Mouse (Mus musculus) ovary, postnatal 10 days (tissue): ENCODE data around the gene Asb4.

ENCODE experiments used
- DNase-seq: peaks from one replicate; pipeline ENCODE4 v3.0.0; 2022; ENCODE audit warnings: low spot score

Asb4 gene

DNA sequence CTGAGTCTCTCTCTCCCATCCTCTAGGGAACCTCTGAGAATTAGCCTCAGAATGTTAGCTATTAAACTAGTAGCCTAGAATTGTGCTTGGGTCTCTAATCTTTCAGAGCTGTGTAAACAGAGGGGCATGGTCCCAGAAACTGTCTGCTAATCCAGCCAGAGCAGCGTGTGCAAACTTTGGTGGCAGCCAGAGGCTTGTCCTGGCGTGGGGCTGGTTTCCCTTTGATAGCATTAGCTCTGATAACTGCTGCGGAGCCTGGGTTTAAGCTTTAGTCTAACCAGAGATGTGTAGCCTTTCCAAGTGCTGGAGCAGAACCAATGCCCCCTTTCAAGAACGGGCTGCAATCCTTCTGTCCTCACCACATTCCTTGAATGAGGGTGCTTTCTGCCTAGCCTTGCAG, 11.8 kb downstream of the Asb4 start:
- no peak for DNase-seq

GRCm38 (mm10) chr6:5396797-5397196, 13.6 kb downstream of the Asb4 start:
- DNase-seq, result no peak

- DNase-seq, result no peak
Observed at GRCm38 (mm10) chr6:5401394-5401793, 18.2 kb downstream of the Asb4 start.

- no peak for DNase-seq
Observed at GRCm38 (mm10) chr6:5403095-5403815, 20.1 kb downstream of the Asb4 start.

DNA sequence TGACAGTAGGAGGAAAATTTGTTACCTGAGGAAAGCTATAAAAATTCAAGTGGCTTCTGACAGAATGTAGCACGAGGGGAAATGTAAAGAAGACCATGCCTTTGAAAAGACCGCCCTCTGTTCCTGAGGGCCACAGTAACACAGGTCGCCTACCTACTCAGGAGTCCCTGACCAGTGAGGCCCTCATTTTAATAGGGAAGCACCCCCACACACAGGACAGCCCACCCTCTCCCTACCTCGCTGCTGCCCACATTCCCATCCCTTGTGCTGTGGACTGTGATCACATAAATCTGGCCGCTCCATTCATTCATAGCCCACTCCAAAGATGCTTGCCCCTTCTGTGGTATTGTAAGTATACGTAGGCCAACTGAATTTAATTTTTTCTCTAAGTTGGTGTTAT, 20.8 kb downstream of the Asb4 start:
- DNase-seq, result no peak

- no peak for DNase-seq
Observed at GRCm38 (mm10) chr6:5408451-5409177, 25.4 kb downstream of the Asb4 start.

DNA sequence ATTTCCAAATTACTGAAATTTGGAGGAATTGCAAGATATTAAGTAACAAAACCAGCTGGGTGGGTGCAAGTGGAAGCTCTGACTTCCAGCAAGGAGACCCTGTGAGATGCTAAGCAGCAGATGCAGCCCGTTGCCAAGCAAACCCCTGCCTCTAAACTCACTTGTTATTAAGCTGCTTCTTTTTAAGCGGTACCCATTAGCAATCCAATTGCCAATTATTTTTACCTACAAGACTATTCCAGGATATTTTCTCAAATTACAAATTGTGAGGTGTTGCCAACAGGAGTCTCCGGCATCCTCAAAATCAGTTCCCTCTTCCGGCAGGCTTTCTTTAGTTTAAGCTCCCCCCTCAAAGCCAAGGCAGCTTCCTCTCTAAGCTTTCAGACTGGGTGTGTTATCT, 26.5 kb downstream of the Asb4 start:
- DNase-seq, result no peak

DNA sequence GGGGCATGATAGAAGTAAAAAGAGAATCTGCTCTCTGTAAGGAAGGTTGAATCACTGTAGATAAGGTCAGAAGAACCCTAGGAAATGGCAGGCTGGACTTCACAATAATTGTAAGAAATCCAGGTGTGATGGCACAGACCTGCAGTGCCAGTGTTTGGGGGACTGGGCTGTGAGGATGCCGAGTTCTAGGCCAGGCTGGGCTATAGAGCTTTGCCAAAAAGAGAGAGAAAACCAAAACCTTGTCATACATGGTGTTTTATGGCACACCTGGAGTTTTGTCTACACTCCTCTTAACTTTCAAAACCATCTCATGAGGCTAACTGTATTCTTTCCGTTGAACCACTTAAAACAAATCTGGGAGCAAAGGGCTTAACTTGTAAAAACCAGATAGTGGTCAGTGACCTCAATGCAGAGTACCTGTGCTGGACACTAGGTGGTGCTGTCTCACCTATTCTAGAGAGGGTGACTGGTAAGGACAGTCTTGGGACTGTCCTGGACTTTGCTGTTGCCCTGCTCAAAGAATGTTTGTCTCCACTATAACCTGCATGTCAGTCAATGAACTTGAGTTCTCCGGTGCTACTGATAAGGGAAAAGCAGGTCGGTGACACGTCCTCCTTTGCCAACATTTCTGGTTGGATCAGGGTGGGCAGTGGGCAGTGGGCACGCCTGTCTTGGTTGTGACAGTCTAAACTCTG, 27.7 kb downstream of the Asb4 start:
- peak; percentile 39 for DNase-seq

GRCm38 (mm10) chr6:5413282-5413681, 30.1 kb downstream of the Asb4 start:
- no peak for DNase-seq

GRCm38 (mm10) chr6:5421442-5421841, 38.3 kb downstream of the Asb4 start:
- DNase-seq, result no peak

GRCm38 (mm10) chr6:5422386-5422785, 39.2 kb downstream of the Asb4 start:
- DNase-seq, result no peak

- no peak for DNase-seq
Observed at GRCm38 (mm10) chr6:5423594-5423993, 40.4 kb downstream of the Asb4 start.

- DNase-seq, result no peak
Observed at GRCm38 (mm10) chr6:5427033-5427432, 43.8 kb downstream of the Asb4 start.

DNA sequence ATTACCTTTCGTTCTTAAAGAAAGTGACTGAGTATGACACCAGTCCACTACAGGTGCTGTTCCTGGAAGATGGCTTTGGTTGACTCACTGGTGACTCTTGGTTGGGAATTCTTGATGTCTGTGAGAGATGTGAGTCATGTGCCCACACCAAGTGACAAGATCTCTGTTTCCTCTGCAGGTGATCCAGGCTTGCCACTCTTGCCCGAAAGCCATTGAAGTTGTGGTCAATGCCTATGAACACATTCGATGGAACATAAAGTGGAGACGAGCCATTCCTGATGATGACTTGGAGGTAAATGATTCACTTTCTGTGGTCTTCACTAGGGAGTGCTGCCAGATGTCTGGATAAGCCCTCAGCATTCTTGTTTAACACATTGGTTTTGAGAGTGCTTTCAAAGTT, 46.4 kb downstream of the Asb4 start:
- no peak for DNase-seq

DNA sequence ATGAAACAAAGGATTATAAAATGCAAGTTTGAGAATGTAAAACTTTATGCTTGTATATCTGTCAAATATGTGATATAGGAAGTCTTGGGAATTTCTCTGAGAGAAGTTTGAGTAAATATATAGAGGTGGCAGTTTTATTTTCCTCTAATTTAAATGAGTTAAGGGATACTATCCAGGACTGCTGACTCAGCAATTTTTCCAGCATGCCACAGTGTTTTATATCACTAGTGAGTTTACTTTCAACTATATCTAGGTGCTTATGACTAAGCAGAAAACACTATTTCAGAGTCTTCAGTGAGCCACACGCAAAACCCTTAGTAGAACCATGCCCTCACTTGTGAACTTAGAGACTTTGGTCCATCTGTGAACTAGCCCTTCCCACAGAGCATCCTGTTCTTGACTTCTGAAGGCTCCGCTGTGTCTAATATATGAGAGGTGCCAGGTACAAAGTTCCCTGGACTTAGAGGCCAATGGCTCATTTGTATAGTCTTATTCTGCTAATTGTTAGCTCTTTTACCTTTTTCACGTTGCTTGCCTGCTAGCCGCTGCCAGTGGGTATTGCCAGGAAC, 46.9 kb downstream of the Asb4 start:
- DNase-seq, result no peak

DNA sequence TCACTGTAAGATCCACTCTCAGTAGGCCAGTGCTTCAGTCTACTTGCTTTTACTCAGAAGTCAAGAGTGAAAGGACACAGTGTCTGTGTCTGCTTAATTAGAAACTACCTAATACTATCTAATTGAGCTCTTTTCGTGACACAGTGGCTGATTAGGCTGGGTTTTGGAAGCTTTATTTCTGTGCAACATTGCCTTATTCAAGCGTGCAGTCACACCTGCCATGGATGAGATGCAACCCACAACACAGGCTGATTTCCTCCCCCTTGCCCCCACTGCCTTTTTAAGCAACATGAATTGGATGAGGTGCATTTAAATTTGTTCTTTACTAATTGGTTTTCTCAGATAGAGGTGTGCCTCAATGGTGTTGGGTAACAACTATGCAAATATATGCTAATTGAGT, 50.7 kb downstream of the Asb4 start:
- no peak for DNase-seq

DNA sequence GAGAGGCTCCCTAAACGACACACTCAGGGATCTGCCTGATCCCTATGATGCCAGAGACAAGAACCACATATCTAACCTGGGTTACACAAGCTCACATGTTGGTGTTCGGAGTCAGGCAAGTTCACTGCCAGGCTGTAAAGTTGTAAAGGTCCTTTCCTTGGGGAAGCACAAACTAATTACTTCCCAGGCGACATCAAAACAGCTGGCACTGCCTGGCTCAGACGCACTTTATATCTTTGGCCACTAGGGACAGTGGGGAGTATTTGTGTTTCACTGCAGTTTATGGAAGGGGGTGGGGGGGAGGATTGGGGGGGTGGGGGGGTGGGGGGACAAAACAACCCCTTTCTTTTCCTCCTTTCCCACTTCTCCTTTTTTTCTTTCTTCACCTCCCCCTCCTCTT, 54.6 kb downstream of the Asb4 start:
- DNase-seq, result no peak

DNA sequence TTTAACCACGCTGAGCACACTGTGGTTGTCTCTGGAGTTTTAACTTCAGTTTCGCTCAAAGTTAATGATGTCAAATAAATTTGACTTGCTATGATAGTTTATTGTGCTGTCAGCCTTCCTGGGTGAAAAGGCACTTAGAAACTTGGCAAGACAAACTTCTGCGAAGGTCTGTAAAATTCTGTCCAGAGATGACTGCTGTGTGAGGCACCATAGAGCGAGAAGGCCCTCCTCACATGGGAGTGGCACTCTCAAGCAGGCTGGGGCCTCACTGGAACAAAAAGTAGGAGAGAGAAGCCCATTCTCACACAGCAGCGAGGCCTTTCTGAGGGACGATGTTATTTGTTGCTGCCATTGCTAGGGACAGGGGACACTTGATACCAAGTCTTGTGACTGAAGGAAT, 58.0 kb downstream of the Asb4 start:
- no peak for DNase-seq

GRCm38 (mm10) chr6:5442316-5443085, 59.3 kb downstream of the Asb4 start:
- DNase-seq, result no peak

- DNase-seq, result no peak
Observed at GRCm38 (mm10) chr6:5443104-5443863, 60.1 kb downstream of the Asb4 start.

DNA sequence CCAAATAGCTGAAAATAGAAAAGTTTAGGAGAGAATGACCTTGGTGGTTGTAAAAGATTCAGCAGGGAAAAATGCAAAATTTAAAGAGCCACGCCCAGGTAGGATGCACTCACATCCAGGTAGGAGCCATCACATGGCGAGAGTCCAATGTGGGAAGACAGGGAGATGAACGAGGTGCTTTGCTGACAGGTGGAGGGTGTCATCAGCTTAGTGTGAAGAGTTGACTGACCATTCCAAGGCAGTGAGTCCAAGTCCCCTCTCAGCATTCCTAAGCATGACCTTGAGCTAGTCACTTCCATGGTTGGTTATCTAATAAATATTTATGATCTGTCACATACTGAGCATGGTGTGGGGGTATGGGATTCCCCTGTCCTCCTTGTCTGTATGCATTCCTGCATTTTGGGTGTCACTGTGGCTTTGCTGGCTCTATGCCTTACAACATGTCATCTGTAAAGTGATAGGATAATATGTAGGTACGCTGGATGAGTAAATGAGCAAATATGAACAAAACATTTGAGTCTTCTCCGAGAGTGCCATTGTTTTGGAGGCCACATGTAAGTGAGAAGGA, 61.2 kb downstream of the Asb4 start:
- DNase-seq, result no peak
